Mouse (Mus musculus) liver, adult 2 months (tissue): ENCODE results near the gene Taf6l. TPM values are rescaled to one million over a fixed set of nuclear protein-coding genes. Genes with fewer than 3 reads are reported as not detected.

Source experiments
- DNase-seq: peaks from one replicate; pipeline ENCODE4 v3.0.0-alpha.2; 2011; ENCODE audit warnings: low read depth, low spot score; ENCODE audit errors: extremely low read depth
- H3K27ac ChIP-seq: fragments of 200-500 bp; replicated peaks from 2 replicates; pipeline ENCODE4 v1.5.1; 2012; ENCODE audit warnings: low read depth, mild to moderate bottlenecking, control low read depth, inconsistent platforms, low read length; ENCODE audit not compliant: insufficient read depth
- H3K27me3 ChIP-seq: fragments of 200-500 bp; 2 replicates; pipeline ENCODE4 v1.6.1; 2012; ENCODE audit warnings: mild to moderate bottlenecking, moderate library complexity, low read length, inconsistent platforms; ENCODE audit not compliant: control insufficient read depth, insufficient read depth
- H3K36me3 ChIP-seq: fragments of 200-500 bp; 2 replicates; pipeline ENCODE4 v1.6.1; 2012; ENCODE audit warnings: low read length, inconsistent platforms; ENCODE audit not compliant: control insufficient read depth, insufficient read depth
- H3K4me1 ChIP-seq: fragments of 200-500 bp; 2 replicates; pipeline ENCODE4 v1.6.1; 2011; ENCODE audit warnings: low read length; ENCODE audit not compliant: control insufficient read depth, insufficient read depth
- H3K4me3 ChIP-seq: fragments of 200-500 bp; 2 replicates; pipeline ENCODE4 v1.5.1; 2011; ENCODE audit warnings: low read depth, mild to moderate bottlenecking, control low read depth, low read length, moderate library complexity; ENCODE audit not compliant: insufficient read depth
- H3K79me2 ChIP-seq: fragments of 200-500 bp; 2 replicates; pipeline ENCODE4 v1.6.1; 2012; ENCODE audit warnings: inconsistent platforms, mild to moderate bottlenecking, low read length, moderate library complexity; ENCODE audit not compliant: control insufficient read depth, insufficient read depth
- H3K9ac ChIP-seq: fragments of 200-500 bp; 2 replicates; pipeline ENCODE4 v1.6.1; 2012; ENCODE audit warnings: low read depth, mild to moderate bottlenecking, control low read depth, inconsistent platforms, low read length
- CTCF ChIP-seq: fragments of 200-500 bp; IDR thresholded peaks from 2 replicates; pipeline ENCODE4 v1.5.1; 2011; ENCODE audit warnings: low read depth, low read length, control low read depth
- POLR2A ChIP-seq: fragments of 200-500 bp; IDR thresholded peaks from 2 replicates; pipeline ENCODE4 v1.6.1; 2011; ENCODE audit warnings: low read length, control low read depth; ENCODE audit not compliant: insufficient read depth; ENCODE audit errors: extremely low read depth
- whole genome bisulfite sequencing: fragments of 180-500 bp; shearing (Covaris S2); methylation state at CpG from one replicate; pipeline ENCODE4 v1.1.7; 2018; 5-methylcytosine and 5-hydroxymethylcytosine counted together
- polyA plus RNA-seq: library from polyadenylated mRNA; depleted of rRNA; stranded (reverse); fragments of >200 nt; gene quantifications from 2 replicates; pipeline ENCODE4 v1.2.3, GENCODE M21; 2012
- total RNA-seq: library from RNA; depleted of rRNA; stranded (reverse); fragments of >200 nt; gene quantifications from 2 replicates; pipeline ENCODE4 v1.2.3, GENCODE M21; 2014

Taf6l gene
- total and polyA plus RNA-seq, 2 experiments = 4.7 to 5.3 TPM

GRCm38 (mm10) chr19:8802130-8802821, 16.1 kb upstream of the Taf6l start, which contains the start of gene Zbtb3:
TSS of gene Zbtb3 (plus strand) at chr19:8802555.
- TF ChIP-seq POLR2A (no peak), CTCF (no peak)
- H3K79me2 ChIP-seq = no peaks in the 10 kb centered on the region
- peak within 1 kb of the TSS; percentile 61 for H3K9ac ChIP-seq
- no peak within 1 kb of the TSS for H3K27ac ChIP-seq
- WGBS = 1% methylated on average over 30 of the region's 30 CpGs
- H3K4me1 ChIP-seq = peaks cover 6% of the 10 kb centered on the region; the same call in 1 of the 2 replicates
- peaks cover 3% of the 10 kb centered on the region; the same call in 1 of the 2 replicates for H3K36me3 ChIP-seq
- no peaks in the 10 kb centered on the region for H3K27me3 ChIP-seq
- H3K4me3 ChIP-seq = peak within 1 kb of the TSS; percentile 65
- peak; percentile 92 for DNase-seq

- Histone ChIP-seq H3K27ac (no peak overlapping the region), H3K27me3 (no peaks in the 10 kb centered on the region), H3K9ac (no peak overlapping the region), H3K4me3 (no peak overlapping the region), H3K4me1 (peaks cover 6% of the 10 kb centered on the region; the same call in 1 of the 2 replicates), H3K36me3 (peaks cover 5% of the 10 kb centered on the region; the same call in 1 of the 2 replicates), H3K79me2 (no peaks in the 10 kb centered on the region)
- no peak for DNase-seq
- no peak for TF ChIP-seq POLR2A
- TF ChIP-seq CTCF = no peak
These were observed 12.7 kb upstream of the Taf6l start for GRCm38 (mm10) chr19:8798947-8799315.

- H3K27me3 ChIP-seq = no peaks in the 10 kb centered on the region
- no peak for TF ChIP-seq CTCF
- TF ChIP-seq POLR2A = peak; percentile 83
- peak within 1 kb of the TSS; percentile 37 for H3K27ac ChIP-seq
- WGBS = under 1% methylated on average over 25 of the region's 25 CpGs
- H3K79me2 ChIP-seq = no peaks in the 10 kb centered on the region
- peak; percentile 88 for DNase-seq
- peaks cover 5% of the 10 kb centered on the region; the same call in 1 of the 2 replicates for H3K36me3 ChIP-seq
- peak within 1 kb of the TSS; percentile 85 for H3K4me3 ChIP-seq
- H3K9ac ChIP-seq = peak within 1 kb of the TSS; percentile 51
- H3K4me1 ChIP-seq = peaks cover 6% of the 10 kb centered on the region; the same call in 1 of the 2 replicates
These were observed 12.2 kb upstream of the Taf6l start, which contains the start of gene Polr2g for GRCm38 (mm10) chr19:8798264-8798946. TSS of gene Polr2g (minus strand) at chr19:8798577.

GRCm38 (mm10) chr19:8790171-8790570, 4.0 kb upstream of the Taf6l start:
- Histone ChIP-seq H3K27ac (no peak overlapping the region), H3K4me3 (no peak overlapping the region), H3K36me3 (peaks cover 10% of the 10 kb centered on the region; the same call in 1 of the 2 replicates), H3K27me3 (no peaks in the 10 kb centered on the region), H3K4me1 (peaks cover 3% of the 10 kb centered on the region; the same call in 1 of the 2 replicates), H3K79me2 (no peaks in the 10 kb centered on the region), H3K9ac (no peak overlapping the region)
- no peak for TF ChIP-seq CTCF
- TF ChIP-seq POLR2A = no peak
- DNase-seq = no peak
- 80% methylated on average over 7 of the region's 7 CpGs for WGBS

GRCm38 (mm10) chr19:8789171-8789570, 3.0 kb upstream of the Taf6l start:
- TF ChIP-seq POLR2A (no peak), CTCF (no peak)
- peaks cover 6% of the 10 kb centered on the region; the same call in 1 of the 2 replicates for H3K36me3 ChIP-seq
- DNase-seq = no peak
- H3K4me1 ChIP-seq = peaks cover 3% of the 10 kb centered on the region; the same call in 1 of the 2 replicates
- no peaks in the 10 kb centered on the region for H3K79me2 ChIP-seq
- H3K27ac ChIP-seq = no peak overlapping the region
- H3K9ac ChIP-seq = no peak overlapping the region
- H3K27me3 ChIP-seq = no peaks in the 10 kb centered on the region
- WGBS = 63% methylated on average over 1 of the region's 1 CpGs
- no peak overlapping the region for H3K4me3 ChIP-seq
